Mouse (Mus musculus) limb, embryonic 10.5 days (tissue): ENCODE results near the gene Syce1. TPM values are rescaled to one million over a fixed set of nuclear protein-coding genes. Genes with fewer than 3 reads are reported as not detected.

Source experiments
- DNase-seq: peaks from one replicate; pipeline ENCODE4 v3.0.0-alpha.2; 2017; ENCODE audit warnings: low spot score
- H3K27ac ChIP-seq: fragments of 300-500 bp; sonication (generic); 2 replicates; pipeline ENCODE4 v1.5.1; 2016; ENCODE audit warnings: mild to moderate bottlenecking
- H3K27me3 ChIP-seq: fragments of 300-500 bp; sonication (generic); 2 replicates; pipeline ENCODE4 v1.6.1; 2016; ENCODE audit warnings: low read depth, mild to moderate bottlenecking; ENCODE audit not compliant: poor library complexity, severe bottlenecking
- H3K36me3 ChIP-seq: fragments of 300-500 bp; sonication (generic); 2 replicates; pipeline ENCODE4 v1.6.1; 2016; ENCODE audit warnings: mild to moderate bottlenecking, moderate library complexity
- H3K4me1 ChIP-seq: fragments of 300-500 bp; sonication (generic); 2 replicates; pipeline ENCODE4 v1.6.1; 2016
- H3K4me3 ChIP-seq: fragments of 300-500 bp; sonication (generic); 2 replicates; pipeline ENCODE4 v1.5.1; 2016; ENCODE audit warnings: mild to moderate bottlenecking, moderate library complexity
- H3K9me3 ChIP-seq: fragments of 300-500 bp; sonication (generic); replicated peaks from 2 replicates; pipeline ENCODE4 v1.6.1; 2016; ENCODE audit warnings: mild to moderate bottlenecking
- WGBS: fragments of 180-500 bp; shearing (Covaris S2); methylation state at CpG from one replicate; pipeline ENCODE4 v1.1.7; 2016; 5-methylcytosine and 5-hydroxymethylcytosine counted together
- polyA plus RNA-seq: library from polyadenylated mRNA; unstranded; fragments of >200 nt; fragmentation: Nextera tagmentation; extraction: Ambion mirVana; gene quantifications from 2 replicates; pipeline ENCODE4 v1.2.1, GENCODE M21; 2016

The Syce1 gene
- 0.10 and 0.23 TPM in 2 replicates for polyA plus RNA-seq

DNA sequence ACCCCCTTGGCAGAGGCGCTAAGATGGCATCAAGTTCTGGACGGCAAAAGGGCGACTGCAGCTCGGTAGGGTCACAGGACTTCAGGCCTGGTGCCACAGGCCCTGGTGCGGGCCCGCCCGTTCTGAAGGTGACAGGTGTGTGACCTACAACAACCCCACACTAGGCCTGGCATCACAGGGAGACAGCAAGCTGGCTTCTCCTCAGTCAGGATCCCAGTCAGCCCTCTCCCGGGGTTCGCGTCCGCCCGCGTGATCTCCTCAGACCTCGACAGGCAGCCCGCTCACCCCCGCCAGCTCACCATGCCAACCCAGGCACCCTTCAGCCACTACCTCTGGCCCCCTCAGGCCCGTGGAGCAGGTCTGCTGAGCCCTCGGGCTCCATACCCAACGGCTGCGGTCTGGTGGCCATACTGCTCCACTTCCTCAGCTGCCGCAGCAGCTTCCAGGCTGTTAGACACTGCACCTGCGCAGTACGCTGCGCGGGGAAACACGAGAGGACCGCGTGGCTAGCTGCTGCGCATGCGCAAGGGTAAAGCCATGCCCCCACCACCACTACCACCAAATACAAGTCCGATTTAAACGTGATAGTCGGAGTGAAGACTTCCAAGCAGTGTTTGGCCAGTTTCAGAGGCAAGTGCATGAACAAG, at the start of gene Syce1:
Gene Syce1 (minus strand): TSS at position 447 of the 647 bp plus-strand sequence.
- no peak for DNase-seq
- Histone ChIP-seq H3K9me3 (no peaks in the 10 kb centered on the region), H3K27me3 (no peaks in the 10 kb centered on the region), H3K36me3 (no peaks in the 10 kb centered on the region), H3K27ac (no peak within 1 kb of the TSS), H3K4me1 (no peaks in the 10 kb centered on the region), H3K4me3 (no peak within 1 kb of the TSS)
- 82% methylated on average over 33 of the region's 33 CpGs for WGBS

DNA sequence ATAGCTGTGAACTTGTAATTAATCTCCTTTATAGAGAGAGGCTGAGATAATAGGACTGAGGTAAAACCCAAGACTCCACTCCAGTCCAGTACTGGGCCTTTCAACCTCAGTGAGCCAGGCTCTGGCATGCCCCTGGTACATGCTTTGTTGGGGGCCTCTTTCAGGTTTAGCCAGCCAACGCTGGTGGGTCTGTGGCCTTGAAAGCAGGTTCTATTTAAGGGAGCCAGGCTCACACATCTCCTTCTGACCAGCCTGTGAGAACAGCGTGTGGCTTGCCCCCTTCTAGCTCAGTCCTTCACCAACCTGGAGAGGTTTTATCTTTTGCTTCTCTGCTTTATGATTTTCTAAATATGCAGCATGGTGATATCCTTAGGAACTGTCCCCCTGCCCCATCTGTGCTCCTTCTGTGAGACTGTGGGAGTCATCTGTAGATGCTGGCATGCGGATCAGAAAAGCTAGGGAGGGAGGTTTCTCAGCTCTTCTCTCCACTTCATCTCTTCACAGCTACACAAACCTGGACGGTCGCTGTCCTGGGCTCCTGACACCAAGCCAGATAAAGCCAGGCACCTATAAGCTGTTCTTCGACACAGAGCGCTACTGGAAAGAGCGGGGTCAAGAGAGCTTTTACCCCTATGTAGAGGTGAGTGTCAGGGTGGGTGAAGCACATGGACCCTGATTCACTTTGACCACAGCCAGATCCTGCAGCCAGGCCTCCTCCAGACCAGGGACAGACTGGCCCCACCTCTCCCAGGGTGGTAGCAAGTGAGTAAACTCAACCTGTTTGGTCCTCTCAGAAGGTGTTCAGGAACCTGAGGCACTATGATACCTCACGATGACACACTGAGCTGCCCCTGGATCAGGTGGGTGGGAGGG, 48.8 kb upstream of the Syce1 start:
- H3K36me3 ChIP-seq, result no peaks in the 10 kb centered on the region
- no peak overlapping the region for H3K27ac ChIP-seq
- H3K4me3 ChIP-seq, result no peak overlapping the region
- peaks cover 7% of the 10 kb centered on the region; the same call in 1 of the 2 replicates for H3K4me1 ChIP-seq
- 87% methylated on average over 9 of the region's 9 CpGs for WGBS
- H3K27me3 ChIP-seq, result peaks cover 27% of the 10 kb centered on the region
- DNase-seq, result no peak
- H3K9me3 ChIP-seq, result no peaks in the 10 kb centered on the region

DNA sequence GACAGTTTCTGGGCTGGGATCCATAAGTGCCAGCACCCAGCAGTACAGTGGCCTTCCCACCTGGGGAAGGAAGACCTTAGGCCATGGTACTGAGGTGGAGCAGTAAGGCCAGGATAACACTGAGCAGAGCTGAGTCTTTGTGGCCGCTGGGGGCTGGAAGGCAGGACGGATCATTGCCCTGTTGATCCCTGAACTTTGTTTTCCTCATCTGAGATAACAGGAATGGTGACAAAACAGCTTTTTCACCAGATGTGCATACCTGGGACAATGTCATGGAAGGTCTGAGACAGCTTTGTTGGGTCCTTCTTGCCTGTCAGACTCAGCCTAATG, 48.1 kb upstream of the Syce1 start:
- H3K36me3 ChIP-seq, result no peaks in the 10 kb centered on the region
- H3K4me3 ChIP-seq, result no peak overlapping the region
- WGBS, result 75% methylated on average over 2 of the region's 2 CpGs
- H3K27me3 ChIP-seq, result peaks cover 20% of the 10 kb centered on the region
- peaks cover 4% of the 10 kb centered on the region; the same call in 1 of the 2 replicates for H3K4me1 ChIP-seq
- no peak for DNase-seq
- H3K27ac ChIP-seq, result no peak overlapping the region
- no peaks in the 10 kb centered on the region for H3K9me3 ChIP-seq

DNA sequence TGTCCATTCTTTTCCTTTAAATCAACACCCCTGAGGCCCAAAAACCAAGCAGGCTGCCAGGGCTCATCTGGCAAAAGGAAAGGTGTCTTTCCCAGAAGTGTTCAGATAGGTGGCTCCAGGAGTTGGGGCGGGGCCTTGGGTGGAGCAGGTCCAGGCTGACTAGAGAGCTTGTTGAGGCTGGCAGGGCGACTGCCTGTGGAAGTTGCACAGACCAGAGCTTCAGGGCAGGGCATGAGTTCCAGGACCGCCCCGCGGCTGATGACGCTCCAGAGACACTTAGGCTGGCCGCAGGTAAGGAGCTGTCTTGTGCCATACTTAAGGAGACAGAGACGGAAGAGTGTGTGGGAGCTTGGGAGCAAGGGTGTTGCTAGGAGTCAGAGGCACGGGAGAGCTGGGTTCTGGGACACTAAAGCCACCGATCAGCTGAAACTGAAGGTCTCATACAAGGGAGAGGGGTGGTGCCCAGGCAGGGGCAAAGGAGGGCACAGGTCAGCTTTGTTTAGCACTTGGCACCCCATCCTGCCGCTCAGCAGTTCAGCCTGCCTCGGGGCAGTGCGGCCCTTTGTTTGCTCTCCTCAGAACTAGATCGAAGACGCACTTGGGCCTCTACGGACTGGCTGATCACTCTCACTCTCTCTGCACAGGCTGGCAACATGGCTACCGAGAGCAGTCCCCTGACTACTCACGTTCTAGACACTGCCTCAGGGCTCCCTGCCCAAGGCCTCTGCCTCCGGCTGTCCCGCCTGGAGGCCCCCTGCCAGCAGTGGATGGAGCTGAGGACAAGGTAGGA, 47.5 kb upstream of the Syce1 start, which contains the start of gene Urah:
Gene Urah (plus strand): TSS at position 51 of the 790 bp plus-strand sequence.
- 45% methylated on average over 20 of the region's 20 CpGs for WGBS
- H3K4me3 ChIP-seq, result no peak within 1 kb of the TSS
- H3K36me3 ChIP-seq, result no peaks in the 10 kb centered on the region
- no peaks in the 10 kb centered on the region for H3K9me3 ChIP-seq
- no peak within 1 kb of the TSS for H3K27ac ChIP-seq
- peaks cover 14% of the 10 kb centered on the region for H3K27me3 ChIP-seq
- H3K4me1 ChIP-seq, result peaks cover 4% of the 10 kb centered on the region; the same call in 1 of the 2 replicates
- no peak for DNase-seq

DNA sequence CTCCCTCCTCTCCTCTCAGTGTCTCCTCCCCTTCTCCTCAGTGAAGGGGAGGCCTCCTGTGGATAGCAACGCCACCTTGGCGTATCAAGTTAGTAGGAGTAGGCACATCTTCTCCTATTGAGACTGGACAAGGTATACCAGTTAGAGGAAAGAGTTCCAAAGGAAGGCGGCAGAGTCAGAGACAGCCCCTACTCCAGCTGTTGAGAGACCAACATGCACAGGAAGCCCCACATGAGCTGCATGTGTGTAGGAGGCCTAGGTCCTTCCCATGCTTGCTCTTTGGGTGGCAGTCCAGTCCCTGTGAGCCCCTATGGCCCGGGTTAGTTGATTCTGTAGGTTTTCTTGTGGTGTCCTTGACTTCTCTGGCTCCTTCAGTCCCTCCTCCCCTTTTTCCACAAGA, 45.7 kb upstream of the Syce1 start:
- WGBS, result 91% methylated on average over 4 of the region's 4 CpGs
- DNase-seq, result no peak

DNA sequence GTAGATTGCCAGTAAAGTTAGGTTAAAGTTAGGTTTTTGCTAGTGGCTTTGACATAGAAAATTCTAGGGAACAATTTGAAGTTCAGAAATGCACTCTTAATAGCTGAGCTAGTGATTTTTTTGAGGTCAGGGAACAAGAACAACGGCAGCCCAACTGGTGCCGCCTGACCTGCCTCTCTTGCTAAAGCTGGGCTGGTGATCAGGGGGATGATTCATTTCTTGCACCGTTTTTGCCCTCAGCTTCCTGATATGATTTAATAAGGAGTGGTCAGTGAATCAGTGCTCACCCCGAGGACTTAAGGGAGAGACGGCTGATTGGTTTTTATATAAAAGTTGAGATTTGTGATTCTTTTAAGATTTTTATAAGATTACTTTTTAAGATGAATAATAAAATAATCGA, 43.8 kb upstream of the Syce1 start:
- no peak overlapping the region for H3K27ac ChIP-seq
- DNase-seq, result no peak
- H3K4me3 ChIP-seq, result no peak overlapping the region
- H3K36me3 ChIP-seq, result no peaks in the 10 kb centered on the region
- H3K9me3 ChIP-seq, result no peaks in the 10 kb centered on the region
- 83% methylated on average over 6 of the region's 6 CpGs for WGBS
- H3K27me3 ChIP-seq, result 0 out of 2 replicates have a peak, but pooled peaks cover 9% of the 10 kb centered on the region
- H3K4me1 ChIP-seq, result peaks cover 4% of the 10 kb centered on the region; the same call in 1 of the 2 replicates

More for the DNA sequence above, 45.7 kb upstream of the Syce1 start:
- H3K4me1 ChIP-seq, result peaks cover 4% of the 10 kb centered on the region; the same call in 1 of the 2 replicates
- no peak overlapping the region for H3K4me3 ChIP-seq
- no peaks in the 10 kb centered on the region for H3K36me3 ChIP-seq
- H3K9me3 ChIP-seq, result no peaks in the 10 kb centered on the region
- no peak overlapping the region for H3K27ac ChIP-seq
- 0 out of 2 replicates have a peak, but pooled peaks cover 4% of the 10 kb centered on the region for H3K27me3 ChIP-seq

DNA sequence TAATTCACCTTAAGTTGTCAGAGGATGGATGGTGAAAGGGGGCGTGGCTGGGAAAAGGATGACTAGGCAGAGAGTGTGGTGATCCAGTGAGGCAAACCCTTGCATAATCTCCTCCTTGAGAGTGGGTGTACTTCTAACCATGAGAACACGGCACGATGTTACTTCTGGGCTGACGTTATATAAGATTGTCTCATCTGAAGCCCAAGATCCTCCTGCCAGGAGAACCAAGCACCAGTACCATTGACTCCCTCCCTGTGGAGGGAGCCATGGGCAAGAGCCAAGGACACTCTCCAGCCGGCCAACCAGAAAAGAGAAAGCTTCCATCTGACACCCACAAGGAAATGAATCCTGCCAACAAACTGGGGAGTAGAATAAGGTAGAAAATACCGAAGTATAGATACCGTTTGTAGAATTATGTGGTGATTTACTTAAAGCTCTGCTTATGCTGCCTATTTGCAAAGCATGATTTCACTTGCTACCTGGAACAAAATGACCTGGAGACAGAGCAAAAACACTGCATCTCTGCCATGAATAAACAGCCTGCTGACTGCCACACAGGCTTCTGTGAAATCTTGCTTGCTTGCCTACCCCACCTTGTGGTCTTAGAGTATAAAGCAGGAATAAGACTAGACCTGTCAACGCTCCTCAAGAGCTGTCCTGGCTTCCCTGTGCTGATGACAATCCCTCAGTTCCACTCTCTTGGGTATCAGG, 40.7 kb upstream of the Syce1 start:
- Histone ChIP-seq H3K4me3 (no peak overlapping the region), H3K9me3 (no peaks in the 10 kb centered on the region), H3K27me3 (0 out of 2 replicates have a peak, but pooled peaks cover 6% of the 10 kb centered on the region), H3K27ac (no peak overlapping the region), H3K4me1 (no peaks in the 10 kb centered on the region), H3K36me3 (no peaks in the 10 kb centered on the region)
- WGBS, result 49% methylated on average over 8 of the region's 8 CpGs
- DNase-seq, result no peak

DNA sequence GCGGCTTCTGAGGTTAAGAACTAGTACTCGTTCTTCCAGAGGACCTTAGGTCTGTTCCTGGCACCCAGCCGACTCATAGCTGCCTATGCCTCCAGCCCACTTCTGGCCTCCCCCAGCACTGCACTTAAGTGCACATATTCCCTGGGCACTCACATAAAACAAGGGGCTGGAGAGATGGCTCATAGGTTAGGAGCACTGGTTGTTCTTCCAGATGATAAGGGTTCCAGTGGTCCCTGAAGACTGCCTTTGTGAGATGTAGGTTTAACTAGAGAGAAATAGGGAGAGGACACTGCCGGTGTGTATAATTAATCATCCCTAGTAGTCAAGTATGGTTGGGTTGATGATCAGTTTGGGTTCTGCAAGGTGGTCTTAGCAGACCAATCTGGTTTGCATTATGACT, 35.1 kb upstream of the Syce1 start:
- H3K4me1 ChIP-seq, result peaks cover 11% of the 10 kb centered on the region
- H3K27me3 ChIP-seq, result 0 out of 2 replicates have a peak, but pooled peaks cover 6% of the 10 kb centered on the region
- H3K36me3 ChIP-seq, result no peaks in the 10 kb centered on the region
- H3K27ac ChIP-seq, result no peak overlapping the region
- no peak overlapping the region for H3K4me3 ChIP-seq
- 90% methylated on average over 4 of the region's 4 CpGs for WGBS
- no peaks in the 10 kb centered on the region for H3K9me3 ChIP-seq
- DNase-seq, result no peak

DNA sequence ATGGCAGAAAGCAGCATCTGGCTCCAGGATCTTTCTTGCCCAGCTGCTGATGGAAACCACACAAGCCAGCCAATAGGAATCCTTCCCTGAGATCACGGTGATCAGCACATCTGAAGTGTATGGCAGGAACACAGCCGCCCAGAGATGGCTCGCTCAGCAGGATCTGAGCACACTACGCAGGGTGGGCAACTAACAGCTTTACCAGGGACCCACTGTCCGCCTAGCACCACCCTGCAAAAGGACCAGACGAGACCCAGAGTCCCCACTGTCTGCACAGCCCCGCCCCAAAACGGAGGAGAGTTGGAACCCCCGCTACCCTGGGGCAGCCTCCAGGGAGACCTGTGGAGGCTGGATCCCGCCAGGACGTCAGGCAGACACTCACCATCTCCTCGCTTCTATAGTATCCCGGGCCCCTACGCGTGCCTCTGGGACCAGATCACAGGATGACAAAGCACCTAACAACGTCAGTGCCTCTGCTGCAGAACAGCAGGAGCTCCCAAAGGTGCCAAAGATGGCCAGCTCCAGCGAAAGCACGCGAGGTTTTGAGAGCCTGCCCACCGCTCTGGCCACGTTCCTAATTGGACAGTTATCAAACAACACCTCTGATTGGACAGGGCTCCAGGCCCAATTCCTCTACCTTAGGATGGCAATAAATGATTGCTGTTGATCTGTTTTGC, 34.1 kb upstream of the Syce1 start, which contains the start of gene Zfp941:
Gene Zfp941 (minus strand): TSS at position 526 of the 677 bp plus-strand sequence.
- no peaks in the 10 kb centered on the region for H3K36me3 ChIP-seq
- H3K27me3 ChIP-seq, result no peaks in the 10 kb centered on the region
- peak within 1 kb of the TSS; percentile 64 for H3K4me3 ChIP-seq
- WGBS, result 2% methylated on average over 21 of the region's 21 CpGs
- H3K27ac ChIP-seq, result peak within 1 kb of the TSS; percentile 65
- no peaks in the 10 kb centered on the region for H3K9me3 ChIP-seq
- peak; percentile 70 for DNase-seq
- H3K4me1 ChIP-seq, result peaks cover 11% of the 10 kb centered on the region

DNA sequence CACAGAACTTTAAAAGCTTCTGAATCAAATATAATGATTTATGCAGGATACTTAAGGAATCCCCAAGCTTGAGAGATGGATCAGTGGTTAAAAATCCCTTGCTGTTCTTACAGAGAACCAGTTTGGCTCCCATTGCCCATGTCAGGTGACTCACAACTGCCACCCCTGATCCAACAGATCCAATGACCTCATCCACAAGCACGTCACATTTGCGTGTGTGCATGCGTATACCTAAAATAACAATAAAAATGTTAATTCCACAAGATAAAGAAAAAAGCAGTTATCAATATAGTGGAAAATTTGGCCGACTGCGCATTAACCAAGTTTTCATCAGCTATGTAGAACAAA, 33.6 kb upstream of the Syce1 start:
- no peak for DNase-seq
- 0 out of 2 replicates have a peak overlapping the region, but pooled peaks have one; percentile 65 for H3K27ac ChIP-seq
- H3K4me3 ChIP-seq, result peak overlapping the region; percentile 64
- no peaks in the 10 kb centered on the region for H3K9me3 ChIP-seq
- peaks cover 11% of the 10 kb centered on the region for H3K4me1 ChIP-seq
- H3K27me3 ChIP-seq, result no peaks in the 10 kb centered on the region
- 59% methylated on average over 5 of the region's 5 CpGs for WGBS
- H3K36me3 ChIP-seq, result no peaks in the 10 kb centered on the region

DNA sequence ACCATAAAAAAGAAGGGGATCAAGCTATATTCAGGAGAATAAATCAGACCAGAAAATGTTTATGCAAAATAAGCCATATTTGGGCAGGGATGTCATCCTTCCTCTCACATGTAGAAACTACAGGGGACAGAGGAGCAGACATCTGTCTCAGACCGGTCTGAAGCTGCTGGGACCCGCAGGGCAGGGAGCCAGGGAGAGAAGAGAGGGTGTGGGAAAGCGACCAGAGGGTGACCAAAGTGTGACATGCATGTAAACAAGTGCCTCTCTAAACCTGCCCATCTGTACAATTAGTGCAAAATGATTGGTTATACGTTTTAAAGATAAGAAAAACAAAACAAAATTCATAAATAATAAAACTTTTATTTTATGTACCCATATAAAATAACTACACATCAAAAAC, 32.5 kb upstream of the Syce1 start:
- H3K4me3 ChIP-seq, result no peak overlapping the region
- 77% methylated on average over 4 of the region's 4 CpGs for WGBS
- H3K4me1 ChIP-seq, result peaks cover 11% of the 10 kb centered on the region
- H3K9me3 ChIP-seq, result no peaks in the 10 kb centered on the region
- H3K27me3 ChIP-seq, result no peaks in the 10 kb centered on the region
- H3K36me3 ChIP-seq, result no peaks in the 10 kb centered on the region
- H3K27ac ChIP-seq, result no peak overlapping the region
- no peak for DNase-seq

DNA sequence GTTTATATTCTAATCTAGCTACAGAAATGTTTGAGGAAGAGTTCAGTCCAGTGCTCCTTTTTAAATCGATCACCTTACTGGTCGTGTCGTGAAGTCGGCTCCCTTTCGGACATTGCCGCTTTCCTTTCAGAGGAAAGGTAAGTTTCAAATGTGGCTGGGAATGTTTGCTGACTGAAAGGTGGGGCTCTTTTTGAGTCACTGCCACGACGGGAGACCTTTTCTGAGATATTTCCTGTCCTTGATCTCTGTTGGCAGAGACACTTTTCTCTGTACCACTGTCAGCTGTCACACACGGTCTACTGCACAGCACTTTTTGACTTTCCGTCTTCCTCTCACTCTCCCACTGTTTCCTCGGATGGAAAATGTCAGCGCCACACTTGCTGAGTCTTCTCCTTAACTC, 25.2 kb upstream of the Syce1 start:
- no peaks in the 10 kb centered on the region for H3K9me3 ChIP-seq
- H3K36me3 ChIP-seq, result peaks cover 22% of the 10 kb centered on the region
- no peak overlapping the region for H3K27ac ChIP-seq
- DNase-seq, result no peak
- no peaks in the 10 kb centered on the region for H3K27me3 ChIP-seq
- H3K4me3 ChIP-seq, result no peak overlapping the region
- no peaks in the 10 kb centered on the region for H3K4me1 ChIP-seq
- 91% methylated on average over 12 of the region's 12 CpGs for WGBS
